Mouse (Mus musculus): ENCODE data around the gene Mccc1. TPM values are rescaled to one million over a fixed set of nuclear protein-coding genes. Genes with fewer than 3 reads are reported as not detected.

Gene Mccc1
- polyA plus RNA-seq, 1 experiment from 2014 or later = 34.4 TPM

DNA sequence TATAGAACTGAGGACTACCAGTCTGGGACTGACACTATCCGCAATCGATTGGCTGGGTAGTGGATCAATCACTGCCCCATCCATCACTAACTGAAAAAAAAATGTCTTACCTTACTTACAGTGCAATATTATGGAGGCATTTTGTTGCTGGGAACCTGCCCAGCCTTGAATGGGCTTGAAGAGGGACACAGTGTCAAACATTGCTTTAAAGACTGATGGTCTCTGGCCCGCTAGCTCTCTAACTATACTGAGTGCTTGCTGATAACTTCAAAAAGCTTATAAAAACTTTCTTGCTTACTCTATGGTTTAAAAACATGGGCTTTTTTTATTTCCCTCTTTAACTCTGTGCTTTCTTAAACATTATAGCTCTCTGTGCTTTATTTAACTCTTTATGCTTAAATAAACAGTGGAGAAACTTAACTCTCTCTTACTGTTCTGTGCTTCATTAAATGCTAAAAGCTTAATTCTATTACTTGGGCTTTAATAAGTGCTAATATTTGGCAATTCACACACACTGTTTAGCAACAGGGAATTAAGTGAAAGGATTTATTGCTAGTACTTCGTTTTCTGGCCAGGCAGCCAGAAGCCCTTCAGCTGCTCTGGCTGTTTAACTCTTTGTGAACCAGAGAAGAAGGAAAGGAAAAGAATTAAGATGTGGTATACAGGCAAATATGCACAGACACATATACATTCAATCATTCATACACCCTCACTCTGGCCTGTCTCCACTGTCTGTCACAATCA, 8.1 kb upstream of the Mccc1 start:
- ATAC-seq (ENCODE audit: insufficient number of reproducible peaks, insufficient read depth, low FRiP score, low read depth) = no peak
- Histone ChIP-seq H3K36me3 (ENCODE audit: control insufficient read depth, insufficient read depth, low read length) (no peaks in the 10 kb centered on the region), H3K9me3 (ENCODE audit: control insufficient read depth, low read depth, low read length) (no peaks in the 10 kb centered on the region), H3K27ac (ENCODE audit: low read length) (no peak overlapping the region; the same call in 1 of the 2 replicates), H3K27me3 (ENCODE audit: control insufficient read depth, insufficient read depth, low read length) (no peaks in the 10 kb centered on the region), H3K9ac (replicated peaks; ENCODE audit: low read depth, low read length) (no peak overlapping the region), H3K4me1 (ENCODE audit: control insufficient read depth, insufficient read depth, low read length) (no peaks in the 10 kb centered on the region), H3K4me3 (ENCODE audit: low read depth, low read length) (no peak overlapping the region), H3K4me2 (replicated peaks; ENCODE audit: low read depth, low read length) (no peak overlapping the region)
- WGBS = 51% methylated on average over 4 of the region's 4 CpGs

DNA sequence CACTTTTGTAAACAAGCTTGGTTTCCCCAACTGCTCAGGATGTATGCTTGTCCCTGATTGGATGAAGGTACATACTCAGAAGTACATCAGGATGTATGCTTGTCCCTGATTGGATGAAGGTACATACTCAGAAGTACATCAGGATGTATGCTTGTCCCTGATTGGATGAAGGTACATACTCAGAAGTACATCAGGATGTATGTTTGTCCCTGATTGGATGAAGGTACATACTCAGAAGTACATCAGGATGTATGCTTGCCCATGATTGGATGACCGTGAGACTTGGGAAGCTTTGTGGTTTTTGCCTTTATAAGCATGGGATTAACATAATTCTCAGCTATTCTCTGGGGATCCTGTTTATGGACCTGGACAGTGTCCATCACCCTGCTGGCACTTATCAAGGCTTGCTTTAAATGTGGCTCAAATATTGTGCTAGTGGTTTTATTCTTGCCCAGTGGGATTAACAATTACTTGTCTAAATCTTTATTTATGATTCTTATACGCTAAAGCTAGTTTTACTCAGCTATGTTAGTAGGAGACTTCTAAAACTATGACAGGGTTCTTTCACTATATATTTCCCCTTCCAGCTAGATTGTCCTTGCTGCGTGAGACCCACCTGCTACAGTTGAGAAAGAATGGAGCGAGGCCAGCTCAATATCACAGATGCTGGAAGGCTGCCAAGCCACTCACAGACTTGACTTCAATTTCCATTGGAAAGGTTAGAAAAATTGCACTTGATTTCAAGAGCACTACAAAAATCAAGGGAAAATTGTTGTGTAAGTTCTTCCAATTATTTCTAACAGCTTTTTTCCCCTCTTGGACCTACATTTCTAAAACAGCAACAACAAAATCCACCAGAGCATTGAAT, 3.8 kb upstream of the Mccc1 start:
- no peak overlapping the region for H3K27ac ChIP-seq (ENCODE audit: low read length)
- no peak overlapping the region for H3K9ac ChIP-seq (replicated peaks; ENCODE audit: low read depth, low read length)
- 42% methylated on average over 4 of the region's 4 CpGs for WGBS
- no peak for ATAC-seq (ENCODE audit: insufficient number of reproducible peaks, insufficient read depth, low FRiP score, low read depth)
- H3K36me3 ChIP-seq (ENCODE audit: control insufficient read depth, insufficient read depth, low read length) = no peaks in the 10 kb centered on the region
- no peaks in the 10 kb centered on the region for H3K27me3 ChIP-seq (ENCODE audit: control insufficient read depth, insufficient read depth, low read length)
- no peak overlapping the region for H3K4me2 ChIP-seq (replicated peaks; ENCODE audit: low read depth, low read length)
- H3K4me3 ChIP-seq (ENCODE audit: low read depth, low read length) = no peak overlapping the region
- no peaks in the 10 kb centered on the region for H3K9me3 ChIP-seq (ENCODE audit: control insufficient read depth, low read depth, low read length)
- H3K4me1 ChIP-seq (ENCODE audit: control insufficient read depth, insufficient read depth, low read length) = no peaks in the 10 kb centered on the region

GRCm38 (mm10) chr3:35994552-35995531, 5.6 kb downstream of the Mccc1 start:
- no peak for ATAC-seq (ENCODE audit: insufficient number of reproducible peaks, insufficient read depth, low FRiP score, low read depth)

GRCm38 (mm10) chr3:35990715-35991114, 9.8 kb downstream of the Mccc1 start:
- H3K36me3 ChIP-seq (ENCODE audit: control insufficient read depth, insufficient read depth, low read length) = peaks cover 12% of the 10 kb centered on the region; the same call in 1 of the 2 replicates
- WGBS = 89% methylated on average over 7 of the region's 7 CpGs
- no peak for ATAC-seq (ENCODE audit: insufficient number of reproducible peaks, insufficient read depth, low FRiP score, low read depth)

More at GRCm38 (mm10) chr3:35994552-35995531, 5.6 kb downstream of the Mccc1 start:
- Histone ChIP-seq H3K27ac (ENCODE audit: low read length) (no peak overlapping the region), H3K4me3 (ENCODE audit: low read depth, low read length) (no peak overlapping the region), H3K27me3 (ENCODE audit: control insufficient read depth, insufficient read depth, low read length) (no peaks in the 10 kb centered on the region), H3K4me1 (ENCODE audit: control insufficient read depth, insufficient read depth, low read length) (no peaks in the 10 kb centered on the region), H3K36me3 (ENCODE audit: control insufficient read depth, insufficient read depth, low read length) (peaks cover 4% of the 10 kb centered on the region; the same call in 1 of the 2 replicates), H3K9me3 (ENCODE audit: control insufficient read depth, low read depth, low read length) (no peaks in the 10 kb centered on the region), H3K9ac (replicated peaks; ENCODE audit: low read depth, low read length) (no peak overlapping the region), H3K4me2 (replicated peaks; ENCODE audit: low read depth, low read length) (no peak overlapping the region)
- WGBS = 57% methylated on average over 11 of the region's 11 CpGs

DNA sequence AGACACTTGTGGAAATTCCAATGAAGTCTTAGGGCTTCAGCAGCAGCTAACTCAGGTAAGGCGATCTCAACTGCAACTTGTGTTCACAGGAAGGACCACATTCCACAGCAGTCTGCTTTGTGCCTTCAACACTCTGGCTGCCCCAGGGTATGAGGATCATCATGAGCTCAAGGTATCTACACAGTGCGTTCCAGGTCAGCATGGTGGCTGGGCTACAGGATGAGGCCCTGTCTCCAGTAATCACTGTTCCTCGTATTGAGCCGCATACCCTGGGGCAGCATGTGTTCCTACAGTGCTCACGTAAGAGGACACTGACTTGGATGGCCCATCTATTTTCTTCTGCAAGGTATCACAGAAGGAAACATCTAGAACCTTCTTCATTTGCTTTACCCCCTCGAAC, 12.4 kb downstream of the Mccc1 start:
- no peak for ATAC-seq (ENCODE audit: insufficient number of reproducible peaks, insufficient read depth, low FRiP score, low read depth)
- Histone ChIP-seq H3K4me1 (ENCODE audit: control insufficient read depth, insufficient read depth, low read length) (no peaks in the 10 kb centered on the region), H3K27ac (ENCODE audit: low read length) (no peak overlapping the region), H3K9me3 (ENCODE audit: control insufficient read depth, low read depth, low read length) (no peaks in the 10 kb centered on the region), H3K9ac (replicated peaks; ENCODE audit: low read depth, low read length) (no peak overlapping the region), H3K36me3 (ENCODE audit: control insufficient read depth, insufficient read depth, low read length) (peaks cover 27% of the 10 kb centered on the region), H3K4me3 (ENCODE audit: low read depth, low read length) (no peak overlapping the region), H3K27me3 (ENCODE audit: control insufficient read depth, insufficient read depth, low read length) (no peaks in the 10 kb centered on the region), H3K4me2 (replicated peaks; ENCODE audit: low read depth, low read length) (no peak overlapping the region)
- WGBS = 91% methylated on average over 6 of the region's 6 CpGs

More at GRCm38 (mm10) chr3:35990715-35991114, 9.8 kb downstream of the Mccc1 start:
- no peaks in the 10 kb centered on the region for H3K27me3 ChIP-seq (ENCODE audit: control insufficient read depth, insufficient read depth, low read length)
- H3K9me3 ChIP-seq (ENCODE audit: control insufficient read depth, low read depth, low read length) = no peaks in the 10 kb centered on the region
- H3K4me3 ChIP-seq (ENCODE audit: low read depth, low read length) = no peak overlapping the region
- no peaks in the 10 kb centered on the region for H3K4me1 ChIP-seq (ENCODE audit: control insufficient read depth, insufficient read depth, low read length)
- no peak overlapping the region for H3K27ac ChIP-seq (ENCODE audit: low read length)
- no peak overlapping the region for H3K4me2 ChIP-seq (replicated peaks; ENCODE audit: low read depth, low read length)
- H3K9ac ChIP-seq (replicated peaks; ENCODE audit: low read depth, low read length) = no peak overlapping the region

DNA sequence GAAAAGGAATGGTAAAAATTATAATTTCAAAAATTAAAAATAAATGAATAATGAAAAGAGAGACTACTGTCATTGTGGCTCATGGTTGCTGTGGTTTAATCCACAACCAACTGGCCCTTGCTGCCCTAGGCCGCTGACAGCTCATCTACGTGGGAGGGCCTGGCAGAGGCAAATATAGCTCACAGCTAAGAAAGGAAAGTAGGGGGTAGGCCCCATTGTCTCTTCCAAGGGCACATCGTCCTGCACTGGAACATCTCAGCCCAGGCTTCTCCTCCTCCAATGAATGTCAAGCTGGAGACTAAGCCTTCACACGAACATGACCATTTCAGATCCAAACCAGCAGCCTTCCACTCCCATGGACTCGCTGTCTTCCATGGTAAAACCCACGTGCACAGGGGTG, 14.2 kb downstream of the Mccc1 start:
- Histone ChIP-seq H3K27ac (ENCODE audit: low read length) (no peak overlapping the region), H3K4me3 (ENCODE audit: low read depth, low read length) (no peak overlapping the region), H3K27me3 (ENCODE audit: control insufficient read depth, insufficient read depth, low read length) (no peaks in the 10 kb centered on the region), H3K9me3 (ENCODE audit: control insufficient read depth, low read depth, low read length) (no peaks in the 10 kb centered on the region), H3K4me1 (ENCODE audit: control insufficient read depth, insufficient read depth, low read length) (no peaks in the 10 kb centered on the region), H3K4me2 (replicated peaks; ENCODE audit: low read depth, low read length) (no peak overlapping the region), H3K36me3 (ENCODE audit: control insufficient read depth, insufficient read depth, low read length) (peaks cover 30% of the 10 kb centered on the region), H3K9ac (replicated peaks; ENCODE audit: low read depth, low read length) (no peak overlapping the region)
- no peak for ATAC-seq (ENCODE audit: insufficient number of reproducible peaks, insufficient read depth, low FRiP score, low read depth)
- WGBS = 94% methylated on average over 6 of the region's 6 CpGs

DNA sequence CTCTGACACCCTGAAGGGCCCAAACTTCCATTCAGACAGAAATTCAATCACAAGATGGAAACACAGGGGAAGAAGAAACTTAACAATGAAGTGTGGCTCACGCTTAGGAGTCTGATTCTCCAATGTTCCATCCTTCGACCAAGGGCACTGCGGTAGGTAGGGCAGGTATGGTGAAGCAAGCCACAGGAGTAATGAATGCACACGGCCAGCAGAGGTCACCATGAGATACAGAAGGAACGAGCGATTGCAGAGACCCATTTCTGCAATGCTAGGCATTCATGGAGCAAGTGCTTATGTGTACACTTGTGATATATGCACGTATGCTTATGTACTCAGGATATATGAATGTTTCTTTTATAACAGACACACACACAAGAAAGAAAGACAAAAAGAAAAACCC, 26.9 kb downstream of the Mccc1 start:
- H3K4me1 ChIP-seq (ENCODE audit: control insufficient read depth, insufficient read depth, low read length) = no peaks in the 10 kb centered on the region
- H3K9ac ChIP-seq (replicated peaks; ENCODE audit: low read depth, low read length) = no peak overlapping the region
- H3K4me3 ChIP-seq (ENCODE audit: low read depth, low read length) = no peak overlapping the region
- H3K27ac ChIP-seq (ENCODE audit: low read length) = no peak overlapping the region
- 71% methylated on average over 7 of the region's 7 CpGs for WGBS
- ATAC-seq (ENCODE audit: insufficient number of reproducible peaks, insufficient read depth, low FRiP score, low read depth) = no peak
- peaks cover 23% of the 10 kb centered on the region for H3K36me3 ChIP-seq (ENCODE audit: control insufficient read depth, insufficient read depth, low read length)
- no peak overlapping the region for H3K4me2 ChIP-seq (replicated peaks; ENCODE audit: low read depth, low read length)
- H3K27me3 ChIP-seq (ENCODE audit: control insufficient read depth, insufficient read depth, low read length) = no peaks in the 10 kb centered on the region
- H3K9me3 ChIP-seq (ENCODE audit: control insufficient read depth, low read depth, low read length) = no peaks in the 10 kb centered on the region

- Histone ChIP-seq H3K27ac (ENCODE audit: low read length) (no peak overlapping the region), H3K36me3 (ENCODE audit: control insufficient read depth, insufficient read depth, low read length) (peaks cover 23% of the 10 kb centered on the region), H3K4me3 (ENCODE audit: low read depth, low read length) (no peak overlapping the region), H3K27me3 (ENCODE audit: control insufficient read depth, insufficient read depth, low read length) (no peaks in the 10 kb centered on the region), H3K9me3 (ENCODE audit: control insufficient read depth, low read depth, low read length) (no peaks in the 10 kb centered on the region), H3K4me2 (replicated peaks; ENCODE audit: low read depth, low read length) (no peak overlapping the region), H3K9ac (replicated peaks; ENCODE audit: low read depth, low read length) (no peak overlapping the region), H3K4me1 (ENCODE audit: control insufficient read depth, insufficient read depth, low read length) (no peaks in the 10 kb centered on the region)
- WGBS = 77% methylated on average over 4 of the region's 4 CpGs
- no peak for ATAC-seq (ENCODE audit: insufficient number of reproducible peaks, insufficient read depth, low FRiP score, low read depth)
These were observed 27.5 kb downstream of the Mccc1 start for GRCm38 (mm10) chr3:35972985-35973384.
